Mouse (Mus musculus) CD4-positive, CD25-positive, alpha-beta regulatory T cell, adult 4 months (primary cell): ENCODE measurements at regions not wholly inside any gene's neighbourhood (a gene's known extent, or its start where the extent isn't known, plus 50 kb on each side); places are given as distances from the start of the nearest gene placed in this dataset.

Experiments used
- ATAC-seq: one replicate; pipeline ENCODE4 v1.8.0; 2017

GRCm38 (mm10) chr5:119361406-119362044 is 308.9 kb upstream of the Tbx3 start:
- no peak for ATAC-seq

- ATAC-seq = no peak
These were observed 308.0 kb upstream of the Tbx3 start for GRCm38 (mm10) chr5:119362452-119362851.

GRCm38 (mm10) chr5:119364250-119364649 is 306.2 kb upstream of the Tbx3 start:
- ATAC-seq = no peak

GRCm38 (mm10) chr5:119365157-119365556 is 305.3 kb upstream of the Tbx3 start:
- ATAC-seq = no peak

- ATAC-seq = no peak
These were observed 304.2 kb upstream of the Tbx3 start for GRCm38 (mm10) chr5:119366296-119366695.

GRCm38 (mm10) chr5:119370481-119370880 is 300.0 kb upstream of the Tbx3 start:
- no peak for ATAC-seq

GRCm38 (mm10) chr5:119370931-119371330 is 299.5 kb upstream of the Tbx3 start:
- no peak for ATAC-seq

GRCm38 (mm10) chr5:119373774-119374700 is 296.4 kb upstream of the Tbx3 start:
- ATAC-seq = no peak

- no peak for ATAC-seq
These were observed 295.6 kb upstream of the Tbx3 start for GRCm38 (mm10) chr5:119374861-119375260.

GRCm38 (mm10) chr5:119378261-119378660 is 292.2 kb upstream of the Tbx3 start:
- ATAC-seq = no peak

- no peak for ATAC-seq
These were observed 290.5 kb upstream of the Tbx3 start for GRCm38 (mm10) chr5:119379915-119380432.

GRCm38 (mm10) chr5:119381495-119381894 is 289.0 kb upstream of the Tbx3 start:
- no peak for ATAC-seq

GRCm38 (mm10) chr5:119385506-119385905 is 285.0 kb upstream of the Tbx3 start:
- ATAC-seq = no peak

- no peak for ATAC-seq
These were observed 283.6 kb upstream of the Tbx3 start for GRCm38 (mm10) chr5:119386821-119387220.

- ATAC-seq = no peak
These were observed 283.2 kb upstream of the Tbx3 start for GRCm38 (mm10) chr5:119387261-119387660.

- no peak for ATAC-seq
These were observed 281.6 kb upstream of the Tbx3 start for GRCm38 (mm10) chr5:119388841-119389240.

GRCm38 (mm10) chr5:119389384-119389783 is 281.1 kb upstream of the Tbx3 start:
- no peak for ATAC-seq

GRCm38 (mm10) chr5:119389857-119390256 is 280.6 kb upstream of the Tbx3 start:
- no peak for ATAC-seq

- ATAC-seq = no peak
These were observed 272.0 kb upstream of the Tbx3 start for GRCm38 (mm10) chr5:119398475-119398874.

GRCm38 (mm10) chr5:119400223-119400935 is 270.1 kb upstream of the Tbx3 start:
- no peak for ATAC-seq

- no peak for ATAC-seq
These were observed 268.6 kb upstream of the Tbx3 start for GRCm38 (mm10) chr5:119401915-119402314.

- ATAC-seq = no peak
These were observed 267.8 kb upstream of the Tbx3 start for GRCm38 (mm10) chr5:119402651-119403050.

- ATAC-seq = no peak
These were observed 259.5 kb upstream of the Tbx3 start for GRCm38 (mm10) chr5:119410966-119411365.
